Mouse (Mus musculus): ENCODE results near the gene Arhgap36.

Gene Arhgap36

GRCm38 (mm10) chrX:49463442-49463970, at the start of gene Arhgap36:
Gene Arhgap36 (plus strand): TSS chrX:49463945.
- no peak for DNase-seq (ENCODE audit: extremely low spot score)

GRCm38 (mm10) chrX:49457781-49458180, 6.0 kb upstream of the Arhgap36 start:
- no peak for DNase-seq (ENCODE audit: extremely low spot score)

- DNase-seq (ENCODE audit: extremely low spot score): peak; percentile 32
These were observed 6.7 kb downstream of the Arhgap36 start for GRCm38 (mm10) chrX:49470287-49471054.

GRCm38 (mm10) chrX:49479968-49480809, 16.4 kb downstream of the Arhgap36 start:
- peak; percentile 68 for DNase-seq (ENCODE audit: extremely low spot score)

- DNase-seq (ENCODE audit: extremely low spot score): no peak
These were observed 17.1 kb downstream of the Arhgap36 start for GRCm38 (mm10) chrX:49480846-49481245.

- no peak for DNase-seq (ENCODE audit: extremely low spot score)
These were observed 25.4 kb downstream of the Arhgap36 start for GRCm38 (mm10) chrX:49489141-49489540.

GRCm38 (mm10) chrX:49493739-49494449, 30.1 kb downstream of the Arhgap36 start:
- DNase-seq (ENCODE audit: extremely low spot score): peak; percentile 9

Measured in embryo, embryonic 9.5 days (tissue).